Mouse (Mus musculus) 3T3-L1 (cell line): ENCODE data around the gene Unc80.
"Not testable (repeated sequence)": the region's sequence is repeated elsewhere in the genome, so short reads cannot be mapped to it uniquely, and the experiment has no call there.

Experiments used
- DNase-seq: peaks from one replicate; pipeline ENCODE4 v3.0.0-alpha.2; 2015; ENCODE audit warnings: low read depth, low spot score

Unc80 gene

DNA sequence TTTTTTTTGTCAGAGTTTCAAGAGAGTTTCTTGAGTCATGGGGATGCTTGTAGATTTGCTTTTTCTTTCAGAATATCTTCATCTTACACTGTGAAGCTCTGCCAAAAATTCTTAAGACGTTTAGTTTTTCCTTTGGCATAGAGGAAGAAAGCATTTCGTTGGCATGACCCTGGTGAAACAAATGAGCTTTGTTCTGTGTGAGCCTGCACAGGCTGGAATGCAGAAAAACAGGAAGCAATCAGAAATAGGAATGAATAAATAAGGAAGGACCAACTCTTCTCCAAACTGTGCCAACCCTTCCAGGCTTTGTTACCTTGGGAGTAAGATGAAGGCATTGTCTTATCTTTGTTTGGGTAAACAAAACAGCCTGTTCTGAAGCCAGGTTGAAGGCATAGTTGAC, 149.0 kb downstream of the Unc80 start:
- peak; percentile 23 for DNase-seq

DNA sequence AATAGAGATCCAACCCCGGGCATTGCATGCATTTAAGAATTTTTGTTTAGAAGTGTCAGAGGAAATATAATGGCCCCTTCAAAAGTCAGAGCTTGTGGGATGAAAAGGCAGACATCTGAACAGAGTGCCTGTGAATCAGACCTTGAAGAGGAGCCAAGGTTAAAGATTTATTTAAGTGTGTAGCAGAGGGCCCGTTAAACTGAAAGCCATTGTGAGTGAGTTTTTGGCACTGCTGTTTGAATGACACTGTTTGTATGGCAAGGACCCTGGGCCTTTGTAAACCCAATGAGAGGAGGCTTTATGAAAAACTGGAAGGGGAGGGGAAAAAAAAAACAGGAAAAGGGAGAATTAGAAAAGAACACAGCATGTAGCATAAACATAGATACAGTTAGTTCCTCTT, 170.0 kb downstream of the Unc80 start:
- DNase-seq: no peak

DNA sequence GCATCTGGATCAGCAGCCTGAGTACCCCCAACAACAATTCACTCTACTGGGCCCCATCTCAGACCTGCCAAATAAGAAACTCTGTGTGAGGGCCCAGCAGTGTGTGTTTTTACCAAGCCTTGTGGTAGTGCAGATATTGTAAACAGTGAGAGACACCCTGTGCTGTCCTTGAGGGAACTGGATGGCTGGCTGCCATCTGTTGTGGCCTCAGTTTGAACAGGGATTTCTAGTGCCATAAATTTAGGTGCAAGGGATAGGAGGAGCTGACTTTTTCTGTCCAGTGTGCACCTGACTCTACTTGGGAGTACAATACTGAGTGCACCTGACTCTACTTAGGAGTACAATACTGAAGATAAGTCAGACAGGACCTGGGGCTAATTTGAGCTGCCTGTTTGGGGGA, 178.7 kb downstream of the Unc80 start:
- DNase-seq: no peak

DNA sequence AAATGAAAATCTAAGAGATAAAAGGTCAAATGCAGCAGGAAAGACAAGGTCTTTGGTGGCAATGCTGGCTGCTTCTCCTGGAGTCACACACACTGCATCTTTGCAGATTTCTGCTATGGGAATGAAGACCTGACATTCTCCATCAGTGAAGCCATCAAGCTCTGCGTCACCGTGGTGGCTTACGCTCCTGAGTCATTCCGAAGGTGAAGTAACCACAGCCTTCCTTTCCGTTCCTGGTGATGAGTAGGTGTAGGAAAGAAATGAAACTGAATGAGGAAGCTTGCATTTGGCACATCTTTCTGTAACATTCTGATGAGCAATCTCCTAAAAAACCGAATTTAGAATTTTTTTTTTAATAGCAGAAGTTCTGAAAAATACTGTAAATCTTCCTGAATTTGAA, 181.4 kb downstream of the Unc80 start:
- DNase-seq: peak; percentile 29

DNA sequence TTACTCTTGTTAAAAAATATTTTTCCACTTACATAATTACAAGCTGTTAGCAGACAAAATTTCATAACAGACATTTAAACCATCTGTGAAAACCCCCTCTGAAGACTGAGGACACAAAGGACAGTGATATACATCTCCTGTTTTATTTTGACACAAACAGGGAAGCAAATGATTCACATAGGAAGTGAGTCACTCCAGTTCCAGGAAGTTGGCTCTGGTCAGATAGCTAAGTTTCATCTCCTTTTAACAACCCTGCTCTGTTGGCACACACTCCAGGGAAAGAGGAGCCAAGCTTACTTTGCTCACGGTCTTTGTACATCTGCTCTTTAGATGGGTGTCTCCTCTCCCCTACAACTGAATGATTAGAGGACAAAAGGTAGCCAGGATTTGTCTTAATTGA, 181.8 kb downstream of the Unc80 start:
- no peak for DNase-seq

DNA sequence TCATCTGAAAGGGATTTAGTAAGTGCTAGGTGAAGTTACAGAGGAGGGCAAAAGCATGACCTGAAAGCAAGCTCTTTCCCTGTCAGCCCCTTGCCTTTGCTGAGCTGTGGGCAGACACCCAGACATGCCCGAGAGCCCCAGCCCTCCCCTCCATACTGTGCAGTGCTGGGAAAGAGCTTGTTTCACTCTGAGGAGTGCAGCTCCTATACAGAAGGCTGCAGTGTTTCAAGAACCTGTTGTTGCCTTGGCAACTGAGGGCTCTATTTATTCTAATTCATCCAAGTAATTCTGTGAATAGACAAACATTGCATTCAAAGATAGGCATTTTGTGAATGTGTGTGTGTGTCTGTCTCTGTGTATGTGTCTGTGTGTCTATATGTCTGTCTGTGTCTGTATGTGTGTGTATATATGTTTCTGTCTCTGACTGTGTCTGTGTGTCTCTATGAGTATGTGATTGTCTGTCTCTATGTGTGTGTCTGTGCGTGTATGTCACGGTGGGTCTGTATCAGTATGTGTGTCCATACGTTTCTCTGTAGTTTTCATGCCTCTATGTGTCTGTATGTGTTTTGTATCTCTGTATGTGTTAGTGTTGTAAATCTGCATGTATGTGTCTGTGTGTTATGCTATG, 187.1 kb downstream of the Unc80 start:
- no peak for DNase-seq

DNA sequence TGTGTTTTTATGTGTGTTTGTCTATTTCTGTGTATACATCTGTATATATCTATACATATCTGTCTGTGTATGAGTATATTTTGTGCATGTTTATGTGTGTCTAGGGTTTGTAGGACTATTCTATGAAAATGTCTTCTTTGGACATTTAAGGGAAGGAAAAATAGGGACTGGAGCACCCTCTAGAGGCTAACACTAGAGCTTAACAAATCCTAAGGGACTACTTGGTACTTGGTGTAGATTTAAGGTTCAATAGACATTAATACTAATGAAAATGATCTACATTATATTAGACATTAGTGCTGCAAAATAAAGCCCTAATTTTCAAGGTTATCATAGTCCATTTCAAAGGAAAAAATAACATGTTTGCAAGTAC, 187.6 kb downstream of the Unc80 start:
- peak; percentile 70 for DNase-seq

DNA sequence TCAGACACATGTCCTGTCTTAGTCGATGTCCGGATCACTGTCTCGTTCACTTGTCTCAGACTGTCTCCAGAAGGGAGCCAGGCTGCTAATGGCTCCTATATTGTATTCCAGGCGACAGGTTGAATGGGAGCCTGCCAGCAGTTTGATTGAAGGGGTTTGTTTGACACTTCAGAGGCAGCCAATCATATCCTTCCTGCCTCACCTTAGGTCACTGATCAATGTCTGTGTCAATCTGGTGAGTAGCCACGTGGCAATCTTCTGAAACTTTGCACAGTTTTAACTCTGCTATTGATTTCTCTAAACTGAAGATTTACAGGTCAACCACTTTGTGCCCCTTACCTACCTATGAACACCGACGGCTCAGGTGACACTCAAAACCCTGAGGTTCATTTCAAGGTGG, 203.3 kb downstream of the Unc80 start:
- no peak for DNase-seq

DNA sequence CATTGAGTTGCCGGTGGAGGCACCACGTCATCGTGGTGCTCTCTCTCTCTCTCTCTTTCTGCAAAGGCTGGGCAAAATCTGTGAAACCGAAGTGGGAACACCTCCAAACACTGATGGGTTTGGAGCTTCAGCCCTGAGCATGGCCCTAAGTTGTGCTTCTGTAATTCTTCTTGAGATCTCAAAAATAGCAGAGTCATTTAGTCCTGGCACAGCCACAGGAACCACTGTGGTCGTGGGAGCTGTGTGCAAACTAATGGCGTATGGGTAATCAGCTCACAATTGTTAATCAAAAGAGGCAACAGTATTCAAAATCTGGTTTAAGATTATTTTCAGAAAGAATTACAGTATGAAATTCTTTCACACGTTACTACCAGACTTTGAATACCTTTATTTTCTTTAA, 204.6 kb downstream of the Unc80 start:
- DNase-seq: no peak

DNA sequence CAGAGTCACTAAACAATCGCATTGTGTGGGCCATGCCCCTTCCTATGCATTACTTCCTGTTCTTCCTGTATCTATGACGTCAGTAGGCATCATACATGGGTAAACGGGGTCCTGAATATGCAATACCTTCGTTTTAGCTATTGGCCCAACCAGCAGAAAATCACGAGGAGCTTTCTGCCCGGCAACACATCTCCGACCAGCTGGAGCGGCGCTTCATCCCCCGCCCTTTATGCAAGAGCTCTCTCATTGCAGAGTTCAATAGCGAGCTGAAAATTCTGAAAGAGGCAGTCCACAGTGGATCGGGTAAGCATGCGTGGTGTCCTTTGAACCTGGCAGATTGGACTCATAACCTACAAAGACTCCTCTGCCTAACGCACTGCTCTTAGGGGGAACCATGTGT, 209.8 kb downstream of the Unc80 start:
- no peak for DNase-seq

DNA sequence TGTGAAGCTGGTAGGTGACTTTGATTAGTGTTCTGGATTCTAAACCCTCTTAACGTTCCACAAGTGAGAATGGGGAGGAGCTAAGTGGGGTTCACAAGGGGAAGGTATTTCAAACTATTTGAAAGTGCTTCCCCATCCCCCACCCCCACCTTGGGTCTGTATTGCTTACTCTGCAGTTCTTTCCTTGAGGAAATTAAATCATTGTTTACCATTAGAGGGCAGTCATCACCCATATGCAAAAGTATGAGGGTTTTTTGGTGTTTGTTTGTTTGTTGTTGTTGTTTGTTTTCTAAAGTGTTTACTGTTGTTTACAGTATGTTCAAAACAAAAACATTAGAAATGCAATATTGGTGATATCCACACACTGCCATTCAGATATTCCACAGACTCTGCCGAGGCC, 210.5 kb downstream of the Unc80 start:
- no peak for DNase-seq

DNA sequence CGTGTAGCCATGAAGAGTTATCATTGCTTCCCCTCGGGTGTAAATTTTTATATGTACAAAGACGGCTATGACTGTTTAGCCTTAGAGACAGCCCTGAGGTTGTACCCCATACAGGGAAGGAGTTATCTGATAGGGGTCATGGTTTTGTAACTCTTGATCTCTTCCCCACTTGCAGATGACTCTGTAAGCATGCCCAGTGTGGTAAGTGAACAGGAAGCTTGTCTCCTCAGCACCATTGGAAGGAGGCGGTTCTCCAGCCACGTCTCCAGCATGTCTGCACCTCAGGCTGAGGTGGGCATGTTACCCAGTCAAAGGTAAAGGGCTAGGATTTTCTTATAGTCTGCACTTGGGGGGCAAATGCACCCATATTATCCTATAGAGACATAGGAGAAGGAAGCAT, 214.8 kb downstream of the Unc80 start:
- DNase-seq: no peak

DNA sequence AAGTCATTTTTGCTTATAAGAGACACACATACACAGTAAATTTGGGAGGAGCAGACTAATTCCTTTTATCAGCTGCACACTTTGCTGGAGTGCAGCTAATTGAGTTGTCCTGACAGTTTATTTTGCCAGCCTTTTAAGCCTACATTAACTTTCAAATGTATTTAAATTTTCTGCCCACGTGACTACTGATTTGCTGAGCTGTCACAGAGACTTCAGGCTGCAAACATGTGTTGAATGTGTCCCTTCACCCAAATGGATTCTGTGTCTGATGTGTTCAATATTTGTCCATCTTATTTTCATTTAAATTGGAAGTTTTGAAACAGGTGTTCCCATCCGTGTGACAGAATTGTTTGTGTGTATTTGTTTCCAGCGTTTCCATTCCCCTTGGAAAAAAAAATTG, 223.6 kb downstream of the Unc80 start:
- no peak for DNase-seq

DNA sequence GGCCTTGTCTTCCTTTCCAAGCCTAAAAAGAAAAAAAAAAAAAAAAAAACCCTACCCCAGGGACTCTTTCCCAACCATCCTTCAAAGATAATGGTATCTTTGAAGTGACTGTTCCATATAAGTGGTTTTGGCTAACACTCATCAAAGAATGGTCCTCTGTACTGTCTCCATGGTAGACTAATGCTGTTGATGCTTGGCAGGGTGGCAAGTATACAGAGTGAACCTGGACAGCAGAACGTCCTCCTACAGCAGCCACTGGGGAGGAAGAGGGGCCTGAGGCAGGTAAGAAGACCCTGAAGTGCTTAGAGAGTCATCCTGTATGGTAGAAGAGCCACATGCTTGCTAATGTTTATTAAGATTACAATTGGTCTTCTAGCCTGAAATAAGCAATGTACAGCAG, 224.1 kb downstream of the Unc80 start:
- no peak for DNase-seq

DNA sequence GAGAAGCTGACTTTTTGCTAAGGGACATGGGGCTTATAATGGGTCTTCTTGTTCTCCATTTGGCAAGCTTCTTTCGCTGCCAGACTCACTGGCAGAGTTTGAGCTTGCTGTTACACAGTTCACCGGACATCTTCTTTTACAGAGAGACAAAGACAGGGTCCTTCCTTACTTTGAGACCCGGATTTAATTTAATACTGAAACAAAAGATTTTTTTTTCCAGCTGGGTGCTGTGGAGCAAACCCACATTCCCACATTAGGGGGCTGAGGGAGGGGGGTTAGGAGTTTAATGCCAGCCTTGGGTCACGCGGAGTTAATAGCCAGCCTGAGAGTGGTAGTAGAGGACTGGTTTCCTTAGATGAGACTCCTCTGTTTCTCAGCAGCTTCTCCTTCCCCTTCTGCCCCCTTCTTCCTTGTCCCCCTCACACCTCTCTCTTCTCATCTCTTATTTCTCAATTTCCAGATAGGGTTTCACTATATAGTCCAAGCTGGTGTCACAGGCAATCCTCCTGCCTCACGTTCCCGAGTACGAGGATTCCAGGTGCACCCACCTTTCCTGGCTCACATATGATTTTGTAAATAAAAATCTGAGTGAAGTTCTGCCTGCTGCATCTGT, 224.7 kb downstream of the Unc80 start:
- no peak for DNase-seq

DNA sequence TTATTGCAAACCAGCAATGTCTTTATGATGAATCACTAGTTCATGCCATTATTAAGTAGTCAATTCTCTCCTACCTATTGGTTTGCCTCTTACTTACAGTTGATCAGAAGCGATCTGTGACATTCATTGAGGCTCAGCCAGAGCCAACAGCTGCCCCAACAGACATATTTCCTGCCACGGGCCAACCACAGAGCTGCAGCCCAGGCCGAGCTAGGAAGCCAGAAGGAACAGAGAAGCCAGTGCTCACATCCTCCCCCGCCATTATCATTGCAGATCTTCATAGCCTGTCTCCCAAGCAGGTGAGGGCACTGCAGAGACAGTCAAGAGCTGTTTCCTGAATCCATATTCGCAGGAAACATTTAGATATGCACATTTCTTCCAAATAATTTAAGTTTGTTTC, 226.1 kb downstream of the Unc80 start:
- no peak for DNase-seq

DNA sequence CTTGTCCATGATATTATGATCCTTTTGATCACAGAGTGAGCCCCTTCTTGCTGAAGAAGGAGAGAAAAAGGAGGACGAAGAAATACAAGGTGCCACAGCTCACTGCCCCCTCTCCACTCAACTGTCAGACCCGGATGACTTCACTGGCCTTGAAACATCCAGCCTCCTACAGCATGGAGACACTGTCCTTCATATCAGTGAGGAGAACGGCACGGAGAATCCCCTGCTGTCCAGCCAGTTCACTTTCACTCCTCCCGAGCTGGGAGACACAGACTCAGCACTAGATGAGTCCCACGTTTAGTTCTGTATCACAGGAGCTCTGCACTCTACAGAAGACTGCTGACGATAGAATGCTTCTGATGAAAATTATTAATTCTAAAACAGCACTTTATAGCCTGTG, 227.1 kb downstream of the Unc80 start:
- DNase-seq: no peak

DNA sequence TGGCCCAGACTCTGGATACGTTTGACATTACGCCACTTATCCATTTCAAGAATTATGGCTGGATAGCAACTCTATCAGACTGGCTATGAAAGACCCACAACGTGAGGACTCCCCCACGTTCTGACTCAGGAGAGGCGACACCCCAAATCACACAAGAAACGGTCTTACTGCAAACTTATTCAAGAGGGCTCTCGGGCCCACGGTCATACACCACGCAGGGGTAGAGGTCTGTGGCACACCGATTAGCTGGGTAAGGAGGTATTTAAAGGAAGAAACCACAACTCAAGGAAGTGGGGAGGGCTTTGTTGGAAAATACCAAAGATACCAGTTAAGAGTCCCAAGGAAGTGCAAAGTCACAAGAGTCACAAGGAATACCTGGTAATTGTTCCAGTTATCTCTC, 231.5 kb downstream of the Unc80 start:
- not testable (repeated sequence) for DNase-seq

DNA sequence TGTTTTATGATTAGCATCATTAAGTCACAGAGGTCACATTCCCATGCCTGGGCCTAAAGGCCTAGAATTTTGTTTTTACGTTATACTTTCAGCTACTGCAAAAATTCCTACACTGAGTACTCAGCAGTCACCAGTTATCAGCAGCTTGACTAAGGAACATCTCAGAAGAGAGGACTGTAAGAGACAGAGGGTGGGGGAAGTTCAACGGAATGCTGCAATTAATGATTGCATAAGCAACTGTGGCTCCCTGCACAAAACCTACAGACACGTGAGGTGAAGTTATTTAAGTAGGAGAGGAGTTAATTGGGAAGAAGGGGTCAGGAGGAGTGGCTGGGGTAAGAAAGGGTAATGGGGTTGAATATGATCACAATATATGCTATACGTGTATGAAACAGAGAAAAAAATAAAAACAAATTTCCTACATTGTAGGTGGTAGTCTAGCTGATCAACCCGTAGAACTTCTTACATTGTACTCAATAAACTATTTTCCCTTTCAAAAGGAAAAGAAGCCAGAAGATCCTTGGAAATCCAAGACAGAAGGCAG, 232.1 kb downstream of the Unc80 start:
- DNase-seq: no peak

DNA sequence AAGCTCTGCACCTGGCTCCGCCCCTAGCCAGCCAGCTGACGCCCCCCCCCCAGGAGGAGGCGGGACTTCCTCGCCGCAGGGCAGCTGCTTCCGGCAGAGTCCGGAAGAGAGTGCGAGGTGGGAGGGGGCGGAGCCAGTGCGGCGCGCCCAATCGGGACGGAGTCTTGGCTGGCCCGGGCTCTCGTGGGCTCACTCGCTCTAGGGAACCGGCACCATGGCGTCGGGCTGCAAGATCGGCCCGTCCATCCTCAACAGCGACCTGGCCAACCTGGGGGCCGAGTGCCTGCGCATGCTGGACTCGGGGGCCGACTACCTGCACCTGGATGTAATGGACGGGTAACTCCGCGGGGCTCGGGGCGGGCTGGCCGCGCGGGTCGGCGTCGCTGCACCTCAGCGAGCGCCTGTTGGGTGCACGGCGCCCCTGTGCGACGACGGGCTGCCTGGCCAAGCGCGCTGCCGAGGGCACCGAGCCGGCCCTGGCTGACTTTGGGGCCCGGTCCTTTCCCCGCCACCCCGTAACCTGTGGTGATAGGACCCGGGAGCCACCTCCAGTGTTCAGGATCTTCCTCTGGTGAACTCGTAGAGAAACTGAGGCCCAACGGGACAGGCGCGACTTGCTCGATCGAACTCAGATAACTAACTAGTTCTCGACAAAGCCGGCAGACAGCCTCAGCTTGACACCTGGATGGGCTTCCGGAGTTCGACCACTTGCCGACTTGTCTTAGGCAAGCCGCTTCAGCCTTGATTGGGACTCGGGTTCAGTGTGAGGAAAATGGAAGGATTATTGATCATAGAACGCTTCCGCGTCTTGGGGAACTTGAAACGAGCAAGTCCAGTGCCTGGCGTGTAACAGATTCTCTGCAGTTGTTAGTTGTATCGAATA, 232.8 kb downstream of the Unc80 start, which contains the start of gene Rpe:
Rpe (plus strand) TSS at position 139 of the 883 bp plus-strand sequence.
- DNase-seq: peak; percentile 93

DNA sequence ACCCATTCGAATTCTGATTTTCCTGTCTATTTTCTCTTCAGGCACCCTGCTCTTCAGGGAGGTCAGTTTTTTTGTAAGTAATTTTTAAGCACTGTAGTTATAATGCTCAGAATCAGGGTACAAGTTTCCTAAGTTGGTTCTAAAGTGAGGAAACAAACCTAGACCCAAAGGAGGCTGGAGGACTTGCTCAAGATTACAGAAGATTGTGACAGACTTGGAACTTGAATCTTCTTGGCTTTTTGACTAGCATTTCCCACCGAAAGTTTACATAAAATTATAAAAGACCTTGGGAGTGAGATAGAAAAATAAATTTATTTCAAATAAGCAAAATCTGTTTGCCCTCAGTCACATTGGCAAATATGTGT, 233.4 kb downstream of the Unc80 start:
- DNase-seq: peak; percentile 26

DNA sequence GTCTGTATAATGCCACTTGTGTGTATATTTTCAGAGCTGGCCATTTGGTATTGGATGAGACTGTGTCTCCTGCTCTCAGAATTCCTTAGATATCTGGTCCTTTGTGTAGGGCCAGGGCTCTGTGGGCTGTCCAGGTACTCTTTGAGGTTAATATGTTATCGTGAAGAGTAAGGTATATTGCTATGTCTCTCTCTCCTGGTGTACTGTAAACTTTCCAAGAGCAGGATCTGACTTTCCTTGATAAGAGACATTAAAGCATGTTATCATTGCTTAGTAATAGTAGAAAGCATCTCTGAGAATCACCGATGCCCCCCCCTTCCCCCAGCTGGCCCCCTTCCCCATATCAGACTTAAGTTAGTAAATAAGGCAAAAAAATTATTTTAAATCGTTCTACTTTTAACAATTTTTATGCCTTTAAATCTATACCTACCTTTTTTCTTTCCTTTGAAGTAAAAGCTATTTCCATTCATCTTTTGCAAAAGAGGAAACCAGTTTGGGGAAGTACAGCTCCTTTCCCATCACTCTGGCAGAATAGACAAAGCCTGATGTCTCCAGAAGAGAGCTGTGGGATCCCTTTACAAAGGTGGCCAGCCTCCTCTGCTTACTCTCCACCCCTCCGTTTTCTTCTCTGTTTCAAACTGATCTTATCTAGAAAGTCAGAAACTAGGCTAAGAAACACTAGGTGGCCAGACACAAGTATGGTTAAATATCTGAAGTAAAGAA, 234.6 kb downstream of the Unc80 start:
- DNase-seq: no peak
